7 mouse cellular contexts compared by ENCODE assay signal in the genomic region with DNA sequence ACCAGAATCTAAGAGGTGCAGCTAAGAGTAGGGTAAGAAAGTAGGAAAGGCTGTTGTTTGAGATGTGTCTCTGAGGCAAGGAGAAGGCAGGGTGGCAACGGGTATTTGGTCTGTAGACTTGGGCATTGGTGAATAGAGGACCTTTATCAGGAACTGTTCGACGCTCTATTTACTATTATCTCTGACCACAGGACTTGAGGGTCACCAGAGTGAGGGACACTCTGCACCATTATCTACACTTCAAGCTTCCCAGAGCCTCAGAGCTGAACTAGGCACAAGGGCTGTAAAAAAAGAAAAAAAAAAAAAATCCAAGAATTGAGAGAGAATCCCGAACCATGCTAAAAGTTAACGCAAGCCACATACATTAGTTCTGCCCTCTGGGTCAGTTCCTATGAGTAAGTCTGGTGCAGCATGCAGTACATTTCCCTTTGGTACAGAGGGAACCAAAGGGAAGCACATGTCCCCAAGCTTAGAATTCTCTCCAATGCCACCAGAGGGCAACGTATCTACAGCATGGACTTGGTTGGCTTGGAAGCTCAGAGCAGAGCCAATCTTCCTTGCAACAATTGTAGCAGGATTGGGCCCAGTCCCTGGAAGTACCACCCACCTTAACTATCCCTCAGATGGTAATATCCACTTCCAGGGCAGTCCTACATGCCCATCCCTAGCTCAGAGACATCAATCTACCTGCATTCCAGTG. TPM values are rescaled to one million over a fixed set of nuclear protein-coding genes. Genes with fewer than 3 reads are reported as not detected.
A peak's percentile ranks its signal among the peaks of the same experiment; 100 is the strongest.
DNase-seq lines count a peak whose midpoint lies in the region; ATAC-seq and TF ChIP-seq lines count a peak whose summit lies in the region.

No protein-coding gene starts in this region.

- H3K4me2 ChIP-seq in embryonic facial prominence, embryonic 12.5 days (replicated peaks): no peak overlapping the region
- H3K4me2 ChIP-seq in heart, embryonic 15.5 days: no peak overlapping the region

- H3K4me1 ChIP-seq in ES-Bruce4 (ENCODE audit: control insufficient read depth, insufficient read depth, low read length): peaks cover 3% of the 10 kb centered on the region
- H3K4me1 ChIP-seq in embryonic facial prominence, embryonic 12.5 days: peaks cover 25% of the 10 kb centered on the region
- peaks cover 41% of the 10 kb centered on the region for H3K4me1 ChIP-seq in heart, embryonic 15.5 days (replicated peaks)

- H3K36me3 ChIP-seq in ES-Bruce4 (ENCODE audit: control insufficient read depth, insufficient read depth, low read length, poor library complexity, severe bottlenecking): no peaks in the 10 kb centered on the region
- no peaks in the 10 kb centered on the region for H3K36me3 ChIP-seq in embryonic facial prominence, embryonic 12.5 days
- H3K36me3 ChIP-seq in heart, embryonic 15.5 days: no peaks in the 10 kb centered on the region

- H3K4me3 ChIP-seq in ES-Bruce4 (ENCODE audit: low read depth, low read length): no peak overlapping the region
- H3K4me3 ChIP-seq in embryonic facial prominence, embryonic 12.5 days: no peak overlapping the region
- H3K4me3 ChIP-seq in heart, embryonic 15.5 days: no peak overlapping the region

- peak; percentile 66 for DNase-seq in adrenal gland, adult 8-10 months
- DNase-seq in kidney, postnatal 36 days: peak; percentile 78 to 88
- peak; percentile 74 to 84 for DNase-seq in lung, adult 18-20 months
- peak; percentile 34 for DNase-seq in ovary, postnatal 36 days (ENCODE audit: low spot score)

- 0 out of 2 replicates have a peak, but pooled peaks have one; percentile 17 for ATAC-seq in embryonic facial prominence, embryonic 12.5 days (ENCODE audit: insufficient number of reproducible peaks, insufficient read depth, low FRiP score, low TSS enrichment)
- ATAC-seq in heart, embryonic 15.5 days (replicated peaks; ENCODE audit: insufficient number of reproducible peaks, insufficient read depth, low FRiP score, low read depth): peak; percentile 77

- no peak overlapping the region for H3K9ac ChIP-seq in ES-Bruce4 (ENCODE audit: low read depth, poor library complexity, severe bottlenecking)
- no peak overlapping the region for H3K9ac ChIP-seq in embryonic facial prominence, embryonic 12.5 days
- H3K9ac ChIP-seq in heart, embryonic 15.5 days: no peak overlapping the region

- TF ChIP-seq EP300 in ES-Bruce4 (IDR thresholded peaks at IDR 0.05; ENCODE audit: insufficient read depth, low read depth, low read length): no peak

- TF ChIP-seq CTCF in ES-Bruce4 (IDR thresholded peaks at IDR 0.05; ENCODE audit: low read depth, low read length): peak; percentile 45

- 39% methylated on average over 6 of the region's 6 CpGs for WGBS in embryonic facial prominence, embryonic 12.5 days
- WGBS in heart, embryonic 15.5 days: 27% methylated on average over 6 of the region's 6 CpGs

- H3K27ac ChIP-seq in ES-Bruce4 (ENCODE audit: insufficient read depth, low read length): no peak overlapping the region
- no peak overlapping the region for H3K27ac ChIP-seq in embryonic facial prominence, embryonic 12.5 days
- H3K27ac ChIP-seq in heart, embryonic 15.5 days: no peak overlapping the region

- no peak for TF ChIP-seq POLR2A in ES-Bruce4 (IDR thresholded peaks at IDR 0.05; ENCODE audit: insufficient read depth, low read length)

- no peaks in the 10 kb centered on the region for H3K9me3 ChIP-seq in ES-Bruce4 (replicated peaks; ENCODE audit: control insufficient read depth, insufficient read depth, low read length, poor library complexity, severe bottlenecking)
- H3K9me3 ChIP-seq in embryonic facial prominence, embryonic 12.5 days: no peaks in the 10 kb centered on the region
- no peaks in the 10 kb centered on the region for H3K9me3 ChIP-seq in heart, embryonic 15.5 days (replicated peaks)

- peaks cover 8% of the 10 kb centered on the region; the same call in 1 of the 2 replicates for H3K27me3 ChIP-seq in ES-Bruce4 (ENCODE audit: control insufficient read depth, insufficient read depth, low read length, poor library complexity, severe bottlenecking)
- peaks cover 62% of the 10 kb centered on the region for H3K27me3 ChIP-seq in embryonic facial prominence, embryonic 12.5 days
- H3K27me3 ChIP-seq in heart, embryonic 15.5 days: peaks cover 45% of the 10 kb centered on the region

RNA-seq across cellular contexts. Expression of gene Rhebl1, which starts 2.3 kb away (rescaled TPM):
- 40.3 and 41.9 TPM in 2 replicates for polyA plus RNA-seq in ES-Bruce4 (2011; ENCODE audit: insufficient read depth, insufficient read length, low read depth, missing spikeins)
- 1 to 10 TPM; 2.8 to 7.2 (median 4.2) TPM for total RNA-seq in adrenal gland, adult 8-10 months (2022)
- polyA plus RNA-seq in embryonic facial prominence, embryonic 12.5 days (2016; fragmentation: Nextera tagmentation; extraction: Ambion mirVana): 19.3 and 20.7 TPM in 2 replicates
- polyA plus RNA-seq in heart, embryonic 15.5 days (2015; fragmentation: Nextera tagmentation; extraction: Ambion mirVana): 5.9 and 6.7 TPM in 2 replicates

RNA-seq across cellular contexts. Expression of gene Dhh, which starts 6.3 kb away (rescaled TPM):
- polyA plus RNA-seq in ES-Bruce4 (2011; ENCODE audit: insufficient read depth, insufficient read length, low read depth, missing spikeins): 0.40 and 0.78 TPM in 2 replicates
- 1 to 10 TPM; 1.8 to 3.8 (median 2.1) TPM for total RNA-seq in adrenal gland, adult 8-10 months (2022)
- 0.67 and 1.2 TPM in 2 replicates for polyA plus RNA-seq in embryonic facial prominence, embryonic 12.5 days (2016; fragmentation: Nextera tagmentation; extraction: Ambion mirVana)
- polyA plus RNA-seq in heart, embryonic 15.5 days (2015; fragmentation: Nextera tagmentation; extraction: Ambion mirVana): 2.1 and 4.2 TPM in 2 replicates

RNA-seq across cellular contexts. Expression of gene Kmt2d, which starts 21.1 kb away (rescaled TPM):
- polyA plus RNA-seq in ES-Bruce4 (2011; ENCODE audit: insufficient read depth, insufficient read length, low read depth, missing spikeins): 51.9 and 62.2 TPM in 2 replicates
- 100 to 1,000 TPM in 1 of 4 experiments, 10 to 100 TPM in 3; 61.7 to 114 (median 71.8) TPM for total RNA-seq in adrenal gland, adult 8-10 months (2022)
- polyA plus RNA-seq in embryonic facial prominence, embryonic 12.5 days (2016; fragmentation: Nextera tagmentation; extraction: Ambion mirVana): 12.9 and 14.2 TPM in 2 replicates
- 7.6 and 9.3 TPM in 2 replicates for polyA plus RNA-seq in heart, embryonic 15.5 days (2015; fragmentation: Nextera tagmentation; extraction: Ambion mirVana)

RNA-seq across cellular contexts. Expression of gene Lmbr1l, which starts 26.0 kb away (rescaled TPM):
- polyA plus RNA-seq in ES-Bruce4 (2011; ENCODE audit: insufficient read depth, insufficient read length, low read depth, missing spikeins): 30.9 and 33.4 TPM in 2 replicates
- 10 to 100 TPM; 12.3 to 33.2 (median 27.8) TPM for total RNA-seq in adrenal gland, adult 8-10 months (2022)
- polyA plus RNA-seq in embryonic facial prominence, embryonic 12.5 days (2016; fragmentation: Nextera tagmentation; extraction: Ambion mirVana): 21.5 and 26.4 TPM in 2 replicates
- 10.7 and 13.7 TPM in 2 replicates for polyA plus RNA-seq in heart, embryonic 15.5 days (2015; fragmentation: Nextera tagmentation; extraction: Ambion mirVana)

RNA-seq across cellular contexts. Expression of gene Tuba1b, which starts 42.3 kb away (rescaled TPM):
- polyA plus RNA-seq in ES-Bruce4 (2011; ENCODE audit: insufficient read depth, insufficient read length, low read depth, missing spikeins): 3,464 and 4,107 TPM in 2 replicates
- 100 to 1,000 TPM; 199 to 221 (median 208) TPM for total RNA-seq in adrenal gland, adult 8-10 months (2022)
- 1,598 and 1,609 TPM in 2 replicates for polyA plus RNA-seq in embryonic facial prominence, embryonic 12.5 days (2016; fragmentation: Nextera tagmentation; extraction: Ambion mirVana)
- polyA plus RNA-seq in heart, embryonic 15.5 days (2015; fragmentation: Nextera tagmentation; extraction: Ambion mirVana): 1,310 and 1,493 TPM in 2 replicates
